Mouse (Mus musculus): ENCODE measurements around the gene Phf21a.

Gene Phf21a

GRCm38 (mm10) chr2:92349589-92350425, 256.9 kb downstream of the Phf21a start:
- DNase-seq (ENCODE audit: extremely low read depth, insufficient read length, low spot score) = no peak

GRCm38 (mm10) chr2:92350686-92351085, 257.8 kb downstream of the Phf21a start:
- DNase-seq (ENCODE audit: extremely low read depth, insufficient read length, low spot score) = no peak

- no peak for DNase-seq (ENCODE audit: extremely low read depth, insufficient read length, low spot score)
Observed at GRCm38 (mm10) chr2:92353402-92353801, 260.5 kb downstream of the Phf21a start.

- no peak for DNase-seq (ENCODE audit: extremely low read depth, insufficient read length, low spot score)
Observed at GRCm38 (mm10) chr2:92354224-92354623, 261.3 kb downstream of the Phf21a start.

GRCm38 (mm10) chr2:92359301-92359700, 266.4 kb downstream of the Phf21a start:
- no peak for DNase-seq (ENCODE audit: extremely low read depth, insufficient read length, low spot score)

GRCm38 (mm10) chr2:92360186-92360823, 267.4 kb downstream of the Phf21a start:
- no peak for DNase-seq (ENCODE audit: extremely low read depth, insufficient read length, low spot score)

GRCm38 (mm10) chr2:92360893-92361292, 268.0 kb downstream of the Phf21a start:
- no peak for DNase-seq (ENCODE audit: extremely low read depth, insufficient read length, low spot score)

GRCm38 (mm10) chr2:92361795-92362194, 268.9 kb downstream of the Phf21a start:
- no peak for DNase-seq (ENCODE audit: extremely low read depth, insufficient read length, low spot score)

GRCm38 (mm10) chr2:92362571-92363228, 269.8 kb downstream of the Phf21a start:
- DNase-seq (ENCODE audit: extremely low read depth, insufficient read length, low spot score) = no peak

GRCm38 (mm10) chr2:92364086-92364485, 271.2 kb downstream of the Phf21a start:
- no peak for DNase-seq (ENCODE audit: extremely low read depth, insufficient read length, low spot score)

GRCm38 (mm10) chr2:92365568-92365967, 272.7 kb downstream of the Phf21a start:
- no peak for DNase-seq (ENCODE audit: extremely low read depth, insufficient read length, low spot score)

- DNase-seq (ENCODE audit: extremely low read depth, insufficient read length, low spot score) = no peak
Observed at GRCm38 (mm10) chr2:92367383-92368029, 274.6 kb downstream of the Phf21a start.

GRCm38 (mm10) chr2:92370375-92370774, 277.5 kb downstream of the Phf21a start:
- no peak for DNase-seq (ENCODE audit: extremely low read depth, insufficient read length, low spot score)

- DNase-seq (ENCODE audit: extremely low read depth, insufficient read length, low spot score) = no peak
Observed at GRCm38 (mm10) chr2:92370821-92371805, 278.2 kb downstream of the Phf21a start.

GRCm38 (mm10) chr2:92371971-92372690, 279.2 kb downstream of the Phf21a start:
- DNase-seq (ENCODE audit: extremely low read depth, insufficient read length, low spot score) = no peak

- DNase-seq (ENCODE audit: extremely low read depth, insufficient read length, low spot score) = no peak
Observed at GRCm38 (mm10) chr2:92372767-92373436, 280.0 kb downstream of the Phf21a start.

GRCm38 (mm10) chr2:92373437-92373813, 280.5 kb downstream of the Phf21a start:
- DNase-seq (ENCODE audit: extremely low read depth, insufficient read length, low spot score) = no peak

GRCm38 (mm10) chr2:92374514-92374913, 281.6 kb downstream of the Phf21a start, which contains the start of the genes Pex16 and Large2:
Gene Pex16 (plus strand): TSS chr2:92374676.
Gene Large2 (minus strand): TSS chr2:92374869.
- DNase-seq (ENCODE audit: extremely low read depth, insufficient read length, low spot score) = no peak

Data from 3134 (cell line).